Mouse (Mus musculus) CH12.LX (cell line): ENCODE results near the gene Ece1. TPM values are rescaled to one million over a fixed set of nuclear protein-coding genes. Genes with fewer than 3 reads are reported as not detected.

ENCODE experiments used
- DNase-seq: peaks from one replicate; pipeline ENCODE4 v3.0.0-alpha.2; 2013; ENCODE audit errors: extremely low read depth
- H3K27ac ChIP-seq: 2 replicates; pipeline ENCODE4 v1.5.1; 2012; ENCODE audit warnings: low read depth, mild to moderate bottlenecking, control low read depth, moderate library complexity; ENCODE audit not compliant: insufficient read depth
- H3K27me3 ChIP-seq: replicated peaks from 2 replicates; pipeline ENCODE3; 2012; ENCODE audit warnings: inconsistent platforms
- H3K36me3 ChIP-seq, 2 experiments: replicated peaks in 1 of 2; 2 replicates each; pipeline versions ENCODE3 to v1.6.1; 2012; ENCODE audit warnings: inconsistent platforms in 1 of 2, low read length in 1 of 2, mild to moderate bottlenecking in 1 of 2, mixed read lengths in 1 of 2, moderate library complexity in 1 of 2; ENCODE audit not compliant: control insufficient read depth in 1 of 2, insufficient read depth in 1 of 2
- H3K4me1 ChIP-seq, 2 experiments: 2 replicates each; pipeline ENCODE4 v1.6.1; 2012; ENCODE audit warnings: inconsistent platforms in 1 of 2, moderate library complexity in 1 of 2; ENCODE audit not compliant: insufficient read depth in 2 of 2, control insufficient read depth in 1 of 2
- H3K4me2 ChIP-seq: 2 replicates; pipeline ENCODE4 v1.6.1; 2012; ENCODE audit warnings: low read depth, mild to moderate bottlenecking, control low read depth; ENCODE audit not compliant: poor library complexity, insufficient read depth, severe bottlenecking
- H3K4me3 ChIP-seq, 3 experiments: fragments of 150-350 bp in 1 of 3; sonication (generic) in 1 of 3; replicated peaks in 1 of 3; 2 replicates each; pipeline versions ENCODE3 to v1.5.1; 2011 to 2012; ENCODE audit warnings: low read depth in 2 of 3, low read length in 2 of 3, mild to moderate bottlenecking in 2 of 3, moderate library complexity in 2 of 3, control low read depth in 1 of 3, improper control_type of control experiment in 1 of 3, inconsistent platforms in 1 of 3, mixed read lengths in 1 of 3; ENCODE audit not compliant: poor library complexity in 1 of 3
- H3K79me2 ChIP-seq: replicated peaks from 2 replicates; pipeline ENCODE4 v1.6.1; 2012; ENCODE audit warnings: mild to moderate bottlenecking, moderate library complexity; ENCODE audit not compliant: control insufficient read depth, poor library complexity, insufficient read depth, severe bottlenecking; ENCODE audit errors: extremely low read depth
- H3K9ac ChIP-seq: 2 replicates; pipeline ENCODE4 v1.6.1; 2012; ENCODE audit warnings: low read depth, mild to moderate bottlenecking, control low read depth, moderate library complexity; ENCODE audit not compliant: insufficient read depth
- H3K9me3 ChIP-seq: replicated peaks from 2 replicates; pipeline ENCODE3; 2012; ENCODE audit warnings: low read length, inconsistent platforms, mixed read lengths
- BHLHE40 ChIP-seq: IDR thresholded peaks from 2 replicates; pipeline ENCODE4 v1.6.1; 2011; ENCODE audit warnings: mild to moderate bottlenecking, low read depth, low read length, improper control_type of control experiment
- CHD1 ChIP-seq: IDR thresholded peaks from 2 replicates; pipeline ENCODE4 v1.6.1; 2012; ENCODE audit warnings: low read depth, low read length, improper control_type of control experiment, inconsistent platforms
- CTCF ChIP-seq, 2 experiments: IDR thresholded peaks in 1 of 2; conservative IDR thresholded peaks in 1 of 2; 2 replicates each; pipeline ENCODE4 v1.5.1; 2011 to 2012; ENCODE audit warnings: low read depth in 2 of 2, low read length in 2 of 2, improper control_type of control experiment in 1 of 2, inconsistent platforms in 1 of 2, mild to moderate bottlenecking in 1 of 2, moderate library complexity in 1 of 2
- E2F4 ChIP-seq: IDR thresholded peaks from 2 replicates; pipeline ENCODE4 v1.6.1; 2011; ENCODE audit warnings: low read depth, low read length, improper control_type of control experiment; ENCODE audit not compliant: insufficient replicate concordance
- EP300 ChIP-seq: IDR thresholded peaks from 2 replicates; pipeline ENCODE4 v1.6.1; 2011; ENCODE audit warnings: low read length, improper control_type of control experiment
- GABPA ChIP-seq: IDR thresholded peaks from 2 replicates; pipeline ENCODE4 v1.6.1; 2012; ENCODE audit warnings: low read depth, low read length, improper control_type of control experiment, inconsistent platforms; ENCODE audit not compliant: insufficient replicate concordance
- HCFC1 ChIP-seq: IDR thresholded peaks from 2 replicates; pipeline ENCODE4 v1.6.1; 2012; ENCODE audit warnings: low read depth, mild to moderate bottlenecking, inconsistent platforms, low read length, improper control_type of control experiment
- IRF4 ChIP-seq: IDR thresholded peaks from 2 replicates; pipeline ENCODE4 v1.6.1; 2014; ENCODE audit warnings: low read depth, mild to moderate bottlenecking, inconsistent platforms, low read length, improper control_type of control experiment
- JUND ChIP-seq: conservative IDR thresholded peaks from 2 replicates; pipeline ENCODE4 v1.6.1; 2011; ENCODE audit warnings: low read depth, low read length, improper control_type of control experiment
- KAT2A ChIP-seq: IDR thresholded peaks from 2 replicates; pipeline ENCODE4 v1.6.1; 2012; ENCODE audit warnings: low read length, improper control_type of control experiment, inconsistent platforms; ENCODE audit not compliant: insufficient replicate concordance
- MAFK ChIP-seq: IDR thresholded peaks from 2 replicates; pipeline ENCODE4 v1.6.1; 2011; ENCODE audit warnings: low read length, improper control_type of control experiment; ENCODE audit not compliant: insufficient replicate concordance
- NELFE ChIP-seq: IDR thresholded peaks from 2 replicates; pipeline ENCODE4 v1.6.1; 2011; ENCODE audit warnings: low read depth, low read length, improper control_type of control experiment
- NRF1 ChIP-seq: IDR thresholded peaks from 2 replicates; pipeline ENCODE4 v1.6.1; 2014; ENCODE audit warnings: low read depth, mild to moderate bottlenecking, inconsistent platforms, low read length, improper control_type of control experiment, moderate library complexity
- PAX5 ChIP-seq: IDR thresholded peaks from 2 replicates; pipeline ENCODE4 v1.6.1; 2012; ENCODE audit warnings: low read length, inconsistent platforms, mixed read lengths
- POLR2A ChIP-seq: IDR thresholded peaks from 2 replicates; pipeline ENCODE4 v1.6.1; 2011; ENCODE audit warnings: low read depth, mild to moderate bottlenecking, improper control_type of control experiment, low read length
- RCOR1 ChIP-seq: conservative IDR thresholded peaks from 2 replicates; pipeline ENCODE4 v1.6.1; 2012; ENCODE audit warnings: low read depth, mild to moderate bottlenecking, inconsistent platforms, low read length, improper control_type of control experiment
- SIN3A ChIP-seq: IDR thresholded peaks from 2 replicates; pipeline ENCODE4 v1.6.1; 2012; ENCODE audit warnings: low read length, improper control_type of control experiment, inconsistent platforms
- SMC3 ChIP-seq: IDR thresholded peaks from 2 replicates; pipeline ENCODE4 v1.6.1; 2011; ENCODE audit warnings: low read depth, low read length, improper control_type of control experiment
- TCF12 ChIP-seq: IDR thresholded peaks from 2 replicates; pipeline ENCODE4 v1.6.1; 2014; ENCODE audit warnings: low read depth, mild to moderate bottlenecking, inconsistent platforms, low read length, improper control_type of control experiment
- UBTF ChIP-seq: IDR thresholded peaks from 2 replicates; pipeline ENCODE4 v1.6.1; 2012; ENCODE audit warnings: low read depth, mild to moderate bottlenecking, inconsistent platforms, low read length, improper control_type of control experiment, moderate library complexity
- ZKSCAN1 ChIP-seq: IDR thresholded peaks from 2 replicates; pipeline ENCODE4 v1.6.1; 2012; ENCODE audit warnings: low read depth, inconsistent platforms, low read length, improper control_type of control experiment, borderline replicate concordance
- ZNF384 ChIP-seq: IDR thresholded peaks from 2 replicates; pipeline ENCODE4 v1.6.1; 2012; ENCODE audit warnings: low read depth, low read length, improper control_type of control experiment, inconsistent platforms
- dilution Hi-C: fragments of 300-500 bp; cut with MboI; formaldehyde crosslinking; loops from 2 replicates; pipeline ENCODE4 v1.14.3; 2020; ENCODE audit warnings: low sequenced_read_pairs; ENCODE audit not compliant: extremely low pct_unique_long_range_greater_than_20kb, extremely low pct_ligation_motif_present
- in situ Hi-C: fragments of 300-500 bp; cut with MboI; formaldehyde crosslinking; loops from 3 replicates; pipeline ENCODE4 v1.14.3; 2019; ENCODE audit warnings: low sequenced_read_pairs, low pct_ligation_motif_present, low pct_unique_long_range_greater_than_20kb, mixed read lengths
- polyA plus RNA-seq: library from polyadenylated mRNA; unstranded; fragments of >175 nt; gene quantifications from 2 replicates; pipeline ENCODE4 v1.2.1, GENCODE M21; 2012; ENCODE audit warnings: low read depth; ENCODE audit not compliant: insufficient read length
- total RNA-seq, 2 experiments: library from RNA; depleted of rRNA; stranded (reverse); fragments of 300-350 nt in 1 of 2; fragments of >200 nt in 1 of 2; gene quantifications; 2 replicates each; pipeline ENCODE4 v1.2.3; 2012 to 2014

Gene Ece1
- total and polyA plus RNA-seq, 3 experiments: 0.12 to 10.0 (median 0.16) TPM

DNA sequence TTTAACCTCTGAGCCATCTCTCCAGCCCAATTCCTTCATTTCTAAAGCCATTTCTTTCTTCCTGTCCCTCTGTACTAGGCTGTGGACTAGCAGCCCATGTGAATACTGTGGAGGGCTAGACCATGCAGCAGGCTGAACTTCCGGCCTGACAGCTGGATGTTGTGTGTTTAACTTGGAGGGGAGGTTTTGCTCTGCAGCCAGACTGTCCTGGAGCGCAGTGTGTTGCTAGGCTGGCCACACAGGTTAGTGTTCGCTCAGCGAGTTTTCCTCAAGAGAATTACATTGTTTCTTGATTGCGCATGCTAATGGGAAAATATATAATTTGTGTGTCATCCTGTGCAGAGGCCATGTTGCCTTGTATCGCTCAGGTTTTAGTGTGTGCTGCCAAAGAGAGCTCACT, 146.6 kb downstream of the Ece1 start:
- Histone ChIP-seq H3K4me3 (no peak overlapping the region), H3K79me2 (peaks cover 45% of the 10 kb centered on the region), H3K4me1 (peaks cover 8 to 28% of the 10 kb centered on the region in 2 experiments), H3K4me2 (no peak overlapping the region), H3K36me3 (peaks cover 47 to 81% of the 10 kb centered on the region in 2 experiments), H3K9me3 (no peaks in the 10 kb centered on the region)
- TF ChIP-seq JUND (no peak), GABPA (no peak), NELFE (no peak), HCFC1 (no peak), SIN3A (no peak), TCF12 (no peak), UBTF (no peak), CHD1 (no peak), KAT2A (no peak)
- TF ChIP-seq, all 38 proteins: peak for 0
- no peak overlapping the region for H3K27ac ChIP-seq
- in situ Hi-C loops: no loop called here
- no peak for DNase-seq
- no peak overlapping the region for H3K9ac ChIP-seq
- H3K27me3 ChIP-seq: no peaks in the 10 kb centered on the region
- dilution Hi-C loops: no loop called here

DNA sequence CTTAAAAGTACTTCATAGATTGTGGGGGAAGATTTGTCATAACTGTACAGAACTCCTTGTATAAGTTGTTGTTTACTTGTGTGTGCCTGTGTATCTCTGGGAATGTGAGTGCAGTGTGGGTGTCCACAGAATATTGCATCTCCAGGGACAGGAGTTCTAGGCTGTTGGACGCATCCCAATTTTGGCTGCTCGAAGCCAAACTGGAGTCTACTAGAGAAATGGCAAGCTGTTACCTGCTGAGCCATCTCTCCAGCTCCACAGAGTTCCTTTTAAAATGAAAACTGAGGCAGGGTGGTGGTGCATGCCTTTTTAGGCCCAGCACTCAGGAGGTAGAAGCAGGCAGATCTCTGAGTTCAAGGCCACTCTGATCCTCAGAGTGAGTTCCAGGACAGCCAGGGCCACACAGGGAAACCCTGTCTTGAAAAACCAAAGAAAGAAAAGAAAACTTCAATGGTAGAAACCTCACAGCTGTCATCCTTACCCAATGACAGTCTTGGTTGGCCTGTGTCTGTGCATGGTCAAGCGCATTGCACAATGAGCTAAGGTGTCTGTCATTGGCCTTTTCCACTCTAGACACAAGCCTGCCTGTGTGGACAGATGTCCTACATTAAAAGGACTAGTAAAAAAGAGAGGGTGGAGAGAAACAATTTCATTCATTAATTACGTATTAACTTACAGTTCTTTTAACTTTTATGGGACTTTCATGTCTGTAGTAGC, 147.9 kb downstream of the Ece1 start:
- Histone ChIP-seq H3K9ac (no peak overlapping the region), H3K27ac (no peak overlapping the region), H3K4me3 (no peak overlapping the region), H3K27me3 (no peaks in the 10 kb centered on the region), H3K36me3 (peaks cover 47 to 79% of the 10 kb centered on the region in 2 experiments), H3K79me2 (peaks cover 39% of the 10 kb centered on the region)
- in situ Hi-C loops: no loop called here
- dilution Hi-C loops: no loop called here
- DNase-seq: no peak
- TF ChIP-seq ZKSCAN1 (no peak), KAT2A (no peak), BHLHE40 (no peak), TCF12 (no peak), GABPA (no peak), POLR2A (no peak), NRF1 (no peak), PAX5 (no peak), CHD1 (no peak), CTCF (conservative IDR thresholded peaks at IDR 0.05 in 1 of 2, IDR thresholded peaks at IDR 0.05 in 1 of 2; ENCODE audit: low read depth in 2 of 2, low read length in 2 of 2) (no peak), IRF4 (no peak), RCOR1 (no peak), E2F4 (no peak), MAFK (no peak), SMC3 (no peak), EP300 (no peak), ZNF384 (no peak)
- TF ChIP-seq, all 38 proteins: peak for 0
- no peaks in the 10 kb centered on the region for H3K9me3 ChIP-seq
- H3K4me1 ChIP-seq: peaks cover 8 to 35% of the 10 kb centered on the region in 2 experiments
- H3K4me2 ChIP-seq: no peak overlapping the region
